Mouse (Mus musculus): ENCODE measurements around the gene Slc45a1.

- TF ChIP-seq CTCF (IDR thresholded peaks at IDR 0.05; ENCODE audit: borderline replicate concordance, insufficient read depth, low read length) (no peak), POLR2A (IDR thresholded peaks at IDR 0.05; ENCODE audit: low read depth, low read length) (no peak)
These were observed 7.7 kb downstream of the Slc45a1 start for GRCm38 (mm10) chr4:150644299-150644698.
